Mouse (Mus musculus): ENCODE data around the gene Ms4a3.

The Ms4a3 gene

DNA sequence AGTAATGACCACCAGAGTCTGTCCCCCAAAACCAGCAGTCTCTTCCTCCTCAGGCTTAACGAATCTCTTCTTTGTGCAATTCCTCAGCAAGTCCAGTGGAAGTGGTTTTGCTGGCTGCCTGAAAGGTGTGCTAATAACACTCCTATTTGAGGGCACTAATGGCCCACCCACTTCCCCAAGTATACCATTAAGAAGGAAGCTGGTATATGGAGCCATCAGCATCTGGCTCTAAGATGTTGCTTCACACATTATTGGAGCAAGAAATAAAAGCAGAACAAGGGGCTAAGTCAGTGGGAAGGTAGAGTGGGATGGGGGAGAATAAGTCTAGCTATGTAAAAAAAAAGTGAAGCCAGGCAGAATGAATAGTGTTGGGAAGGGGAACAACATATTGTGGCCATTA is at the start of gene Ms4a3:
Gene Ms4a3 (minus strand): TSS at position 120 of the 400 bp plus-strand sequence.
- no peak for DNase-seq

DNA sequence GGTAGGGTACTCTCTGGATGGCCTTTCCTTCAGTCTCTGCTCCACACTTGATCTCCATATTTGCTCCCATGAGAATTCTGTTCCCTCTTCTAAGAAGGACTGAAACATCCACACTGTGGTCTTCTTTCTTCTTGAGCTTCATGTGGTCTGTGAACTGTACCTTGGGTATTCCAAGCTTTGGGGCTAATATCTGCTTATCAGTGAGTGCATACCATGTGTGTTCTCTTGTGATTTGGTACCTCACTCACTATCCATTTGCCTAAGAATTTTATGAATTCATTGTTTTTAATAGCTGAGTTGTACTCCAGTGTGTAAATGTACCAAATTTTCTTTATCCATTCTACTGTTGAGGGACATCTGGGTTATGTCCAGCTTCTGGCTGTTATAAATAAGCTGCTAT is 20.9 kb upstream of the Ms4a3 start:
- DNase-seq: no peak

DNA sequence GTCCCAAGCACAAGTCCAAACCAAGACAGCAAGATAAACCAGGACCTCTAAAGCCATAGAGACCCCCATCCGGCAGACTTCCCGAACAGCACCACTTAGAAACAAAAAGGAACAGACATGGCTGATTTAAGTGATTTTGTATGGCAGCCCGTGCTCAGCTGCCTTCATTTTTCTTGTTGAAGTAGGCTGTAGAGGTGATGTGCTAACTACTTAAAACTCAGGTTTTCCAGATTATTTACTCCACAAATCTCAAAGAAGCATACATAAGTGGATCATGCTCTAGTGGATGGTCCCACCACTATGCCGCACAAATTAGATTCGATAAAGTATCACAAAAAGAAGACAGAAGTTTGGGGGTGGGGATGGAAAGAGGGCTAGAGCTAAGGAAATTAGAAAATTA is 19.8 kb upstream of the Ms4a3 start, which contains the start of gene Oosp2:
Gene Oosp2 (minus strand): TSS at position 101 of the 400 bp plus-strand sequence.
- DNase-seq: no peak

DNA sequence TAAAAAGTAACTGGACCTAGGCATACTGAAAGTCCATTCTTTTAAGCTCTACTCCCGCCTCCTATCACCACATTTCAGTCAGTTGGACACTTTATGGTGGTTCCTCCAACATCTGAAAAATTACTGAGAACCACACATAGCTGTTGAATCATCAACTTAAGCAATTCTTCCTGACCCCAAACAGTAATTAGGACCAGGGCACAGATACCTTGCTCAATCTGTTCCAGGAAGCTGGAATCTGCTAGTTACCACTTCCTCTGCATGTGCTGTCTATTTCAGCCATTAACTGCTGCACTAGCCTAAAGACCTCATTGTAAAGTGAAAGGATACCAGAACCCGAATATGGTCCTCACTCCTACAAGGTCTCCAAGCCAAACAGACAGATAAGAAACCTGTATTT is 18.5 kb upstream of the Ms4a3 start:
- no peak for DNase-seq

DNA sequence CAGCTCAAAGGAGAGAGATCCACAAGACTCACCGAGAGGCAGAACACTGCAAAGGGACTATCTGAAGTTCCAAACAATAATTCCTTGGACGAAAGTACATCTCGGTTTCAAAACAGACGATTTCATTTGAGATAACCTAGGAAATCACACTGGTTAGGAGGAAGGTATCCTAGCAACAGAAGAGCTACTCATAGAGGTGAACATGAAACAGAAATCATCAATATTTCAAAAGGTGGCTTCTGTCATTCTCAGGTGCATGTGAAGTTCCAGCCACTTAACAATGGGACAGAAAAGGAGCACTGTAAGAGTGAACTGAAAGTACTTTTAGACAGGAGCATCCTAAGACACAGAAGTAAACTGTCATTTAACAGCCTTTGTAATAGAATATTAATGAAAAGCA is 8.9 kb upstream of the Ms4a3 start:
- DNase-seq: no peak

DNA sequence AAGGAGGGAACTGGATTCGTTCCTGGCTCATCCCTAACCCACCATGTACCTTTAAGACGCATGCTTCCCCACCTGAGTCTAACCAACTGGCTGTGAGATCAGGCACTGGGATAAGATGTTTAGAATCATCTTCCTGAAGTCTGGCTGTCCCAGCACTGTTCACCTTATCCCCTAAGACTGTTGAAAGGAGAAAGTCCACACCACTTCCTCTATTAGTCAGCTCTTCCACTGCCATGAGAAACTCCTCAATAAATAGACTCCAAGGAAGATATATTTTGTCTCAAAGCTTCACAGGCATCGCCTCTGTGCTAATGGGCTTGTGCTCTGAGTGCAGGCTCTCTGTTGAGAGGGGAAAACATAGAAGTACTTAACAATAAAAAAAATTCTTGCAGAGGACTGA is 5.5 kb upstream of the Ms4a3 start:
- DNase-seq: no peak

DNA sequence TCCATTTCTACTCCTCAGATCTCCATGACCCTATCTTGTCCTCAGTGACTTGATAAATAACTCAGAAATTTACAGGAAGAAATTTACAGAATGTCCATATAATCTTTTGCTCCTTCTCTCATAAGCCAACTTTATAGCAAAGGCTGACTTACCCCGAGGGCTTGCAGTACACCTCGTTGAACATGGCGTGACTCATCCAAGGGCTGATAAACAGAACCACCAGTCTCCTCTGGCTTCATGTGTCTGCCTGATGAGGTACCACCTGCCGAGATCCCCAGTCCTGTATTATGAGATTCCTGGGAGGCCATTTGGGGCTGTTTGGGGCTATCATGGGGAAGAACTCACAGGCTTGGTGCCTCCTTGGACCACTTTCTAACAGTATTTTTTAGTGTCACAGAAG is 1.6 kb downstream of the Ms4a3 start:
- DNase-seq: no peak

DNA sequence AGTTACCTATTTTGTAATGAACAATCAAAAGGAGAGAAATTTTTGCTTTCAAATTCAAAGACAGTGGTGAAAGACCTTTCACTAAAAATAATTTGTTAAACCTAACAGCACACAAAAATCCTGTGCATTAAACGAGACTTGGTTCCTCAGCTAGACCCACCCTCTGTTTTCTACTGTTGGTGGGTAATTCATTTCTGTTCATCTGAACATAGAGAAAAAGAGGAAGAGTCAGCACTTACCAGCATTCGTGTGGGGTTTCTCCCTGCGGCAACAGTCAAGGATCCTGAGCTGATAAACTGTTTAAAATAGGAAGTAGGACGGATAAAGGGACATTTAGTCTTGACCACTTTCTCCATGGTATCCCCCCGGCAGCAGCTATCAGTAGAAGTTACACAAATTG is 5.1 kb downstream of the Ms4a3 start:
- DNase-seq: no peak

DNA sequence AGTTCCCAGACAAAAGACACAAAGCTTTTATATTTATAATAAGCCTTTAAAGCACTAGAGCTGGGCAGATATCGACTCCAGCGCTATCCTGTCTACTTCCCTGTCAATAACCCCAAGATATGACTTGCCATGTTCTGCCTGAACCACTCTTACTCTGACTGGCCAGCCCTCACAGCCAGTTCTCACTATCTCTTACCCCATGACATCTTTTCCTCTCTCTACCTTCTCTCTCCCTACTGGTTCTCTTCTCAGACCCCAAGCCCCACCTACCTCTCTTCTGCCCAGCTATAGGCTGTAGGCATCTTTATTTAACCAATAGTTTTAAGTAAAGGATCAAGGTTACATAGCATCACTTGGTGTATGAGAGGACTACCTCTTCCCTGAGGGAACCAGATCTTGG is 6.3 kb downstream of the Ms4a3 start:
- DNase-seq: no peak

DNA sequence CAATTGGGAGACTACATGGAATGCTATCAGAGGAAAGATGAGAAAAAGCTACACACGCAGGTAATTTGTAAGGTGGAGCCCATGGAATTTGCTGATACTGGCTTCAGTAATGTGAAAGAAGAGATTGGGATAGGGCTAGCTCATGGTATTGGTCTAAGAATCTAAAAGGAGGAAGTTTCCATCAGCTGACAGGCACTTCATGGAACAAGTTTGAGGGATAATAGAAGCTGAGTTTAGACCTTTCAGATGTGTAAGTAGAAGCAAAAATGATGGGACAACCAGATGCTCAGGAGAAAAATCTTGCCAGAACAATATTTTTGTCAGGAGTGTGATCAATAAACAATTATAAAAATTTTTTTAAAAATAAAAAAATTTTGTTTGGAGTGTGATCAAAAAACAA is 6.9 kb downstream of the Ms4a3 start:
- no peak for DNase-seq

DNA sequence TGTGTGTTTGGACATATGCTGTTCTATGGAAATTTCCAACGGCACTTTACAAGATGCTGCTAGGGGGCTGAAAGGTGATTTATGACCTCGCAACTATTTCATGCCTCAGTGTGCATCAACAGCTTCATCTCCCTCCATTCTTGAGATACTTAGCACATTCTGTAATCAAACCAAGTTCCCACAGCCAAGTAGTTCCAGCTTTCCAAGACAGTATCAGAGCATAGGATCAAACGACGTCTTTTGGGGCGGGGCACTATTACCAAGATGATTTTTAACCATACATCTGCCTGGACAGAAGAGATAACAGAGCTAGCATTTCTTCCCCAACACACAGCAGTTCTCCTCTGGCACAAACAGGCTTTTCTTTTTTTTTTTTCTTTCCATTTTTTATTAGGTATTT is 15.4 kb downstream of the Ms4a3 start:
- DNase-seq: no peak

DNA sequence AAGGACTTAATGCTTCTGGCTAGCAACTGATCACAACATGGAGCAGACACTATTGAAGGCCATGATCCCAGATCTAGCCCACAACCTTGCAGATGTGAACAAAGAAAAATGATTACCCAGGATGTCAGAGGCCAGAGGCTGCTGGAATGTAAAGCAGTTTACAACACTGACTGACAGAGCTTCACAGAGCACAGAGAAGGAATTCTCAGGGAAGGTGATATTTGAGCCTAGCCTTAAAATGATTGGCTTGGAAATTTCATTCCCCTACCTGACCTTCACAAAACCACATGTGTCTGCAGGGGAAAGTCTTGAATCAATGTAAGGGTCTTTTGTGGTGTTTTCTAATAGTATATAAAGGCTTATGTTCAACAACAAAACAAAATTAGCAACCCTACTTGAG is 15.9 kb downstream of the Ms4a3 start:
- DNase-seq: no peak

DNA sequence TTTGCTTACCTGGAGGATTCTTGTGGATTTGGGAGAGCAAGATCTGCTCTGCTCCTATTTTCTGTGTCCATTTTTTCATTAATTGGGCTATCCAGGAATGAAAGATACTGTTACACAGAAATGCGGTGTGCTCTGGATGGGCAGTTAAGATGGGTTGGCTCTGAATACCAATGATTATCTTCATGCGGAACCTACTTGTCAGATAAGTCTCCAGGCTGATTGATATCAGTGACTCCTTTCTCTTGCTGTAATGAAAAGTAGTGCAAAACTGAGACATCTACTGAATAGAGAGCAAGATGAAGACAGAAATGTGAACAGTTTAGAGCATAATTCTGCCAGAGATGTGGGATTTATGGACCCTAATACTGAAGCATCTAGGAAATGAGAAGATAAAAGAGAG is 17.1 kb downstream of the Ms4a3 start, which contains the start of gene Ms4a2:
Gene Ms4a2 (minus strand): TSS at position 169 of the 400 bp plus-strand sequence.
- DNase-seq: no peak

DNA sequence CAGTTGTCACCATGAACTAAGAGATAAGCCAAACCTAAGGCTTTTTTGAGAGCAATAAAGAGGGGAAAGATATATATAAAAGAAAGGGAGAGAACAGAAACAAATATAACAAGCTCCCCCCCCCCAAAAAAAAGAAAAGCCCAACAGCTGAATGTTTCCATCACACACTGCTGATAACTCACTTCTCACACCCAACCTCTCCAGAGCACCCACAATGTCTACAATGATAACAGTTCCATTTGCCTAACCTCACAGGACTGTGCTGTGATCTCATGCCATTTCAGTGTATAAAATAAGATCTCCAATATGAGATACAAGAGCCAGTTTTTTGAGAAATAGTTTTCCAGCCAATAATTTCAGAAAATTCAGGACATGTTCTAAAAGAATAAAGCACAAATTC is 22.7 kb downstream of the Ms4a3 start:
- DNase-seq: no peak

DNA sequence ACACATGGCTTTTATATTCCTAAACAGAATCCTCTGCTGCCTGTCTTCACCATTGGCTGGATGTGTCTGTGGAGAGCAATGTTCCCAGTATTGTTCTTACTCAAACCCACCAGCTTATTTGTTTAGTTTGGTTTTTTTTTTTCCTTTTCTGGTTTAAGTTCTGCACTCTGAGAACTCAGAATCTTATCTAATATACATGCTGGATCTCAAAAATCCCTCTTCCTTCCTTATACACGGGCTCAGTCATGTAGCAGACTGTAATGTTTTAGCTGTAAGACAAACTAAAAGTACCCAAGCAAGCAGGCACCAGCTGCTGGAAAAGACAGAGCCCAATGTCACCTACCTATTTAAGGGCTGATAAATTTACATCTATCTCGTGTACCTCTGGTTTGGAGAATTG is 25.8 kb downstream of the Ms4a3 start:
- no peak for DNase-seq

DNA sequence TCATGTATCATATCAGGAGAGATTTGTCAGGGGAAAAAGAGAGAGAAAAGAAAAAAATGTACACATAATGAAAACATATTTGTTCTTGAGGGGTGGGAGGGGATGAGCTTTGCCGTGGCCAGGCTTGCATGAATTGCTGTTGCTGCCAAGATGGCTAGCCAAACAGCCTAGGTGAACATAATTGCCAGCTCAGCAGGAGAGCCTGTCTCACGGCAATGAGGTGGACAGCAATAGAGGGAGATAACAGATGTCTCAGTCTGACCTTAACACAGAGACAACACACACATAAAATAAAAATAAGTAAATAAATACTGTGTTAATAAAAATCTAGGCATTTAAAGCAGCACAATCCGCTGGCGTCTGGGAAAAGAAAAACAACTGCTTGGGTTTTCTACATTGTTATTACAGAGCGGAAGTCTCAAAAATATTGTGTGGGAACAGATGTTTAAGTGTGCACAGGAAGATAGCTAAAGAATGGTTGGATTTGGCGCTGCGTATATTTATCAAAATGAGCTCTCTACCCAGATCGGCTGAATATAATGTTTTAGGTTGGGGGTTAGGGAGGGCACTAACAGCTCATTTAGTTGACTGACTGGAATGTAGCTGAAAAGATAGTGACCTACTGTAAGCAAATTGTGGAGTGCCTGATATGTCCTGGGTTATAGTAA is 26.7 kb downstream of the Ms4a3 start:
- no peak for DNase-seq

DNA sequence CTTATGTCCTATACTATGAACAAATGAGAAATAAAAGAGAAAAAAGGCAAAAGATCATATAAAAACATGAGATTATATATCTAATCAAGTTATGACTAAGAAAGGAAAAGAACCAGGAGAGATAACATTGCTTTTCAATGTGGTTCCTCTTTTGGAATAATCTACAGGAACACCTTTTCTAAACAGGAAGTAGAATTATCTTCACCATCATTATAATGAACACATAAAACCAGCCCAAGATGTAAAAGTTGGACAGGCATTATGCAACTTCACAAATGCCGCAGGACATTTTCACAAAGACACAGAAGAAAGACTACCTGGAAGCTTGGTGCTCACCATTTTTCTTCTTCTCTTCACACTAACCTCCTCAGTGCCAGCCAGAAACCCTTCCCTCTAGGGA is 27.6 kb downstream of the Ms4a3 start:
- DNase-seq: no peak

DNA sequence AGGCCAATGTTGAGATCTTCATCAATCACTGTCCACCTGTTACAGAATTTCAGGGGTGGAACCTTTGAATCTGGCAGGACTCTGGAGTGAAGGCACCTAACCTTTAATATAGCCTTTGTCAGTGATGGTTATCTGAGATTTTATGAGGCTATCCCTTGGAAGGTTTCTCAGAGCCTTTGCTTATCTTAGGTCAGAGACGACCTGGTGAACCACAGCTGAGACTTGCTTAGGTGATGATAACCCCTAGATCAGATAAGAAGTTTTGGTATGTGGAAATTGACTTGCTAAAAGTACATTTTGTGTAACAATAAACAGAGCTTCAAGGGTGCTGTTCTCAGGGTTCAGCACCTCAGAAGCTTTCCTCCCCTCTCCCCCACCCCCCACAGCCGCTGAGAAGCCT is 28.4 kb downstream of the Ms4a3 start:
- DNase-seq: no peak

DNA sequence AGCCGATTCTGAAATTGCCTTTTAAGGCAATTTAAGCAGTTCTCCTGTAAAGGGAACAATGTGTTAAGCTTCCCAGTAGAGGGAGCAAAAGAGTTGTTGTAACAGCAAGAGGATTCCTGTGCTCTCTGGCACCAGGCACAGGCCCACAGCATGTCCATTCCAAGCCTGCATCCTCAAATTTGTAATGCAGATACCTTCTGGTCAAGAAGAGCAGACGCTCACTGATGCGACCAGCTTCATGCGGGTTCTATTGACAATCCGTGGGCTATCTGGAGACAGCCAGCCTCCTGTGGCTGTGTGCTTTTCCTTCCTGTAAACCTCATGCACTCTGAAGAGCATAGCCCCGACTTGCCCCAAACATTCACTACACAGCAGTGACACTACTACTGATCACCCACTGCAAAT is 29.1 kb downstream of the Ms4a3 start:
- no peak for DNase-seq

DNA sequence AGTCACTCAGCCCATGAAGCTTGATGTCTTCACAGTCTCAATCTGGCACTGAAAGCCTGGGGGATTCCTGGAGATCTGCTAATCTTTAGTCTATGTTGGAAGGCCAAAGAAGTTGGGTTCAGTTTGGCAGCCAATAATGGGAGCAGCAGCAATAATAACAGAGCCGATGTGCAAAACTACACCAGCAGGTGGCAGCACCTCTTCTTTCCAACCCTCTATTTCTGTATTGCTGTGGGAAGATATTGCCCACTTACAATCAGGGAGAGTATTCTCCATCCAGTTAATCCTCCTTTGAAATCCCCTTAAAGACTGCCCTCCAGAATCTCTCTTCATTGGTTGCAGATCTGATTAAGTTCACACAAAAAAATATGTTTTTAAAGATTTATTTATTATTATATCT is 32.5 kb downstream of the Ms4a3 start:
- DNase-seq: peak; percentile 50

DNA sequence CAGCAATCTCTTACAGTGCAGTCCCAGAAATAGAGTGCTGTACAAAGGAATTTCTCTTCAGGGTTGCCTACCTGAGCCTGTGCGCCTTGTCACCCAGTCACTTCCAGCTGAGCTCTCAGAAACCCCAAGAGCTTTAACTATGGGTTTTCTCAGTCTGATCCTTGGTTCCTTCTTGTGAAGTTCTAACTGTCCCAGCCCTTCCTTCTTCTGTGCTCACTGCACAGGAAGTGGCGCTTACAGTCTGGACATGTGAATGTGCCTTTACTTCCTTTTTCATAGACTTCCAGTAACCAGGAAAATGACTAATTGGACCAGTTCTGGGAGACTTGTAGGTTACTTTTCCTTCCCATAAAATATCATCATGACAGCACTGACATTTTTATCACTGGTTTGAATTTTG is 36.0 kb downstream of the Ms4a3 start, which contains the start of gene Ms4a6d:
Gene Ms4a6d (minus strand): TSS at position 247 of the 400 bp plus-strand sequence.
- DNase-seq: no peak

DNA sequence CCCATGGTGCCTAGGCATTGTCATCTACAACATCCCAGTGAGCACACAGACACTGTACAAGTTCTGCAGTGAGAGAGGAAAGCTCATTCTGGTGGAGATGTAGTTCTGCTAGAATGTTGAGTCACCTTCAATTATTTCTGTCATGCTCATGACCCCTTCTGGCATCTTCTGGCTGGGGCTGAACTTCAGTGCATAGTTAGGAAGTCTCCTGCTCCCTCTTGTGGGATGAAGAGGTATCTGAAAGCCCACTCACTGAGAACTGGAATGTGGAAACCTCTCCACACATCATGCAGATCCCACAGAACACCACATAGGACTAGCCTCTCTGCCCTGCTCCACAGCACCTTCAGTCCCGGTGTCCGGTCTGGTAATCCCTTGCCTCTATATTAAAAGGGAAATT is 38.6 kb downstream of the Ms4a3 start:
- DNase-seq: peak; percentile 66

DNA sequence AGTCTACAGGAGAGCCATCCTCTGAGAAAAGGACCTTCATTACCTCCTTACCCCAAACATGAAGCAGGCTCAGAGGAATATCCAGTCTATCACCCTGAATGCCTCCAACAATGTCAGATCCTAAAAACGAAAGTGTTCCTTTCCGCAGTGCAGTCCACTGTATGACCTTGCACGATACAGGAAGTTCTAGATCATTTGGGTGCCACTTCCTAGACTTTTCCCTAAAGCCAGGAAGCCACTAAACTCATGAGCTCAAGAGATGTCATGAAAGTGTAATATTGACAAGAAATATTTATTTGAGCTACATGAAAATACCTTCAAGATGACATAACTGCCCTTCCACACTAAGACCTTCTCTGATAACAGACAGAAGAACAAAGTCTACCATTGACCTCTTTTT is 39.3 kb downstream of the Ms4a3 start:
- DNase-seq: no peak

DNA sequence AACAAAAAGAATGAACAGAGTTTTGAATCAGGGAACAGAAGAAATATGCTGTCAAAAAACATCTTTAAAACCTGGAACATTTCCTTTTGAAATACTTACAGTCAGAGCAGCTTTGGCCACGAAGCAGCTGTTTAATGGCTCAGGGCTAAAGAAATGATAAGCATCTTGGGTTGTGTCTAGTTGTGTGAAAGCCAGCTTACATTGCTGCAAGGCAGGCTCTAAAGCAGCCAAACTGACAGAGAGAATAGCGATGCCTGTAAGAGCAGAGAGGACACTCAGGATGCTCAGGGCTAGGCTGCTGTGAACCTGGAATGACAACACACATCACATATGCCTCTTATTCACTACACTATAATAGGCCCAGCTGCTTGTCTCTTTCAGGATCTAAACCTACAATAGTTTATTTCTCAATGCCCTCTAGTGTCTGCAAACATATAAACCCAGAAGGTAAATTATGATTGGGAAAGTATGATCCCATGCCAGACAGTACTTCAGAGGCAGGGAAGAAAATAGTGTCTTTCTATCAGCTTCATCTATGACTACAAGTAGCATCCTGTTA is 50.7 kb downstream of the Ms4a3 start:
- DNase-seq: peak; percentile 32

DNA sequence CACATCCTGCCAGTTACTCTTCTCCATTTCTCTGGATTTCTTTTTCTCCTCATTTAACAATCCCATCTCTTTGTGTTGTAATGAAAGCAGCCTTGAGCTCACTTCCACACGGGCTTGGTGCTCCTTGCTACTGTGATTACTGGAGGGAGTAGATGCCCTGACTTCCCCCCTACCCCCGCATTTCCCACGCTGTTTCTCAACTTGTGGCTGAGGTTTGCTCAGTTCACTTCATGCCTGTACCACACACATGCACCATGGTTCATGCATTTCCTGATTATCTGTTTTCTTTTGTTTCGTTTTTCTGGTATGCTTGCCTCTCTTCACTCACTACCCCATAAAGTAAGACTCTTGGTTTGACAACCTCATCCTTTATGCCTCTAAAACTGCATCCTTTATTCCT is 51.4 kb downstream of the Ms4a3 start:
- peak; percentile 60 for DNase-seq

Measured in thymus, postnatal 25 days (tissue).